Mouse (Mus musculus): Measurements from ENCODE around the gene Cln3. TPM values are rescaled to one million over a fixed set of nuclear protein-coding genes. Genes with fewer than 3 reads are reported as not detected.

The Cln3 gene
- polyA plus RNA-seq, 1 experiment from 2014 or later, result 62.9 TPM

- no peaks in the 10 kb centered on the region; the same call in 1 of the 2 replicates for H3K4me1 ChIP-seq (replicated peaks; ENCODE audit: control insufficient read depth, insufficient read depth, low read length)
- no peak overlapping the region for H3K9ac ChIP-seq (ENCODE audit: low read depth, low read length)
- no peak for TF ChIP-seq CTCF (IDR thresholded peaks at IDR 0.05; ENCODE audit: low read depth)
- no peaks in the 10 kb centered on the region for H3K27me3 ChIP-seq (replicated peaks; ENCODE audit: control insufficient read depth, insufficient read depth, low read length)
- no peaks in the 10 kb centered on the region for H3K36me3 ChIP-seq (ENCODE audit: control insufficient read depth, insufficient read depth)
- no peak for ATAC-seq
- H3K4me2 ChIP-seq (replicated peaks; ENCODE audit: low read depth), result no peak overlapping the region
- no peak overlapping the region for H3K27ac ChIP-seq (ENCODE audit: low read depth, low read length)
- WGBS, result 79% methylated on average over 3 of the region's 3 CpGs
- no peaks in the 10 kb centered on the region for H3K9me3 ChIP-seq (ENCODE audit: control insufficient read depth)
- H3K4me3 ChIP-seq (ENCODE audit: low read depth, low read length), result no peak overlapping the region
Observed at GRCm38 (mm10) chr7:126625807-126626600, 40.4 kb upstream of the Cln3 start.

- Histone ChIP-seq H3K4me1 (replicated peaks; ENCODE audit: control insufficient read depth, insufficient read depth, low read length) (no peaks in the 10 kb centered on the region; the same call in 1 of the 2 replicates), H3K4me2 (replicated peaks; ENCODE audit: low read depth) (peak overlapping the region; percentile 32), H3K36me3 (ENCODE audit: control insufficient read depth, insufficient read depth) (no peaks in the 10 kb centered on the region), H3K9me3 (ENCODE audit: control insufficient read depth) (no peaks in the 10 kb centered on the region), H3K27me3 (replicated peaks; ENCODE audit: control insufficient read depth, insufficient read depth, low read length) (no peaks in the 10 kb centered on the region), H3K27ac (ENCODE audit: low read depth, low read length) (no peak overlapping the region), H3K9ac (ENCODE audit: low read depth, low read length) (no peak overlapping the region), H3K4me3 (ENCODE audit: low read depth, low read length) (no peak overlapping the region)
- WGBS, result 22% methylated on average over 6 of the region's 6 CpGs
- TF ChIP-seq CTCF (IDR thresholded peaks at IDR 0.05; ENCODE audit: low read depth), result no peak
- ATAC-seq, result peak; percentile 55
Observed at GRCm38 (mm10) chr7:126625369-126625768, 39.8 kb upstream of the Cln3 start.

GRCm38 (mm10) chr7:126624774-126625173 lies 39.2 kb upstream of the Cln3 start:
- Histone ChIP-seq H3K9ac (ENCODE audit: low read depth, low read length) (no peak overlapping the region), H3K4me3 (ENCODE audit: low read depth, low read length) (no peak overlapping the region), H3K4me1 (replicated peaks; ENCODE audit: control insufficient read depth, insufficient read depth, low read length) (no peaks in the 10 kb centered on the region; the same call in 1 of the 2 replicates), H3K27ac (ENCODE audit: low read depth, low read length) (no peak overlapping the region), H3K27me3 (replicated peaks; ENCODE audit: control insufficient read depth, insufficient read depth, low read length) (no peaks in the 10 kb centered on the region), H3K36me3 (ENCODE audit: control insufficient read depth, insufficient read depth) (no peaks in the 10 kb centered on the region), H3K4me2 (replicated peaks; ENCODE audit: low read depth) (peak overlapping the region; percentile 32), H3K9me3 (ENCODE audit: control insufficient read depth) (no peaks in the 10 kb centered on the region)
- ATAC-seq, result no peak
- no peak for TF ChIP-seq CTCF (IDR thresholded peaks at IDR 0.05; ENCODE audit: low read depth)
- WGBS, result 72% methylated on average over 16 of the region's 16 CpGs

- ATAC-seq, result no peak
- H3K9me3 ChIP-seq (ENCODE audit: control insufficient read depth), result no peaks in the 10 kb centered on the region
- no peak overlapping the region for H3K4me3 ChIP-seq (ENCODE audit: low read depth, low read length)
- no peaks in the 10 kb centered on the region; the same call in 1 of the 2 replicates for H3K4me1 ChIP-seq (replicated peaks; ENCODE audit: control insufficient read depth, insufficient read depth, low read length)
- H3K27me3 ChIP-seq (replicated peaks; ENCODE audit: control insufficient read depth, insufficient read depth, low read length), result no peaks in the 10 kb centered on the region
- 62% methylated on average over 1 of the region's 1 CpGs for WGBS
- no peak for TF ChIP-seq CTCF (IDR thresholded peaks at IDR 0.05; ENCODE audit: low read depth)
- no peak overlapping the region for H3K27ac ChIP-seq (ENCODE audit: low read depth, low read length)
- no peak overlapping the region for H3K4me2 ChIP-seq (replicated peaks; ENCODE audit: low read depth)
- H3K9ac ChIP-seq (ENCODE audit: low read depth, low read length), result no peak overlapping the region
- no peaks in the 10 kb centered on the region for H3K36me3 ChIP-seq (ENCODE audit: control insufficient read depth, insufficient read depth)
Observed at GRCm38 (mm10) chr7:126623381-126623780, 37.8 kb upstream of the Cln3 start.

- TF ChIP-seq CTCF (IDR thresholded peaks at IDR 0.05; ENCODE audit: low read depth), result no peak
- 69% methylated on average over 9 of the region's 9 CpGs for WGBS
- Histone ChIP-seq H3K27ac (ENCODE audit: low read depth, low read length) (no peak overlapping the region), H3K4me1 (replicated peaks; ENCODE audit: control insufficient read depth, insufficient read depth, low read length) (no peaks in the 10 kb centered on the region; the same call in 1 of the 2 replicates), H3K36me3 (ENCODE audit: control insufficient read depth, insufficient read depth) (no peaks in the 10 kb centered on the region), H3K27me3 (replicated peaks; ENCODE audit: control insufficient read depth, insufficient read depth, low read length) (no peaks in the 10 kb centered on the region), H3K4me3 (ENCODE audit: low read depth, low read length) (no peak overlapping the region), H3K4me2 (replicated peaks; ENCODE audit: low read depth) (no peak overlapping the region), H3K9me3 (ENCODE audit: control insufficient read depth) (no peaks in the 10 kb centered on the region), H3K9ac (ENCODE audit: low read depth, low read length) (no peak overlapping the region)
- ATAC-seq, result no peak
Observed at GRCm38 (mm10) chr7:126621452-126622359, 36.1 kb upstream of the Cln3 start.
